Mouse (Mus musculus) heart, embryonic 11.5 days (tissue): ENCODE results near the gene Ttpal. TPM values are rescaled to one million over a fixed set of nuclear protein-coding genes. Genes with fewer than 3 reads are reported as not detected.
"Not testable (repeated sequence)": the region's sequence is repeated elsewhere in the genome, so short reads cannot be mapped to it uniquely, and the experiment has no call there.

Experiments
- ATAC-seq: fragments of 200-750 bp; cut with Nextera tagmentation; replicated peaks from 2 replicates; pipeline ENCODE4 v1.8.0; 2017; ENCODE audit warnings: moderate library complexity; ENCODE audit not compliant: insufficient number of reproducible peaks, low FRiP score, low TSS enrichment
- H3K27ac ChIP-seq: fragments of 300-500 bp; sonication (generic); 2 replicates; pipeline ENCODE4 v1.5.1; 2014; ENCODE audit warnings: mild to moderate bottlenecking, low read depth, low read length
- H3K27me3 ChIP-seq: fragments of 300-500 bp; sonication (generic); 2 replicates; pipeline ENCODE4 v1.6.1; 2014; ENCODE audit warnings: mild to moderate bottlenecking, low read length, mixed read lengths; ENCODE audit not compliant: control insufficient read depth, insufficient read depth
- H3K36me3 ChIP-seq: fragments of 300-500 bp; sonication (generic); 2 replicates; pipeline ENCODE4 v1.6.1; 2014; ENCODE audit warnings: mild to moderate bottlenecking, low read length, moderate library complexity, mixed read lengths; ENCODE audit not compliant: control insufficient read depth, insufficient read depth
- H3K4me1 ChIP-seq: fragments of 300-500 bp; sonication (generic); 2 replicates; pipeline ENCODE4 v1.6.1; 2014; ENCODE audit warnings: low read length; ENCODE audit not compliant: control insufficient read depth, insufficient read depth
- H3K4me2 ChIP-seq: fragments of 300-500 bp; sonication (generic); 2 replicates; pipeline ENCODE4 v1.6.1; 2014; ENCODE audit warnings: mild to moderate bottlenecking, moderate library complexity
- H3K4me3 ChIP-seq: fragments of 300-500 bp; sonication (generic); 2 replicates; pipeline ENCODE4 v1.5.1; 2014; ENCODE audit warnings: low read depth, low read length
- H3K9ac ChIP-seq: fragments of 300-500 bp; sonication (generic); 2 replicates; pipeline ENCODE4 v1.6.1; 2014; ENCODE audit warnings: mild to moderate bottlenecking, low read depth, low read length, moderate library complexity
- H3K9me3 ChIP-seq: fragments of 300-500 bp; sonication (generic); replicated peaks from 2 replicates; pipeline ENCODE4 v1.6.1; 2016; ENCODE audit warnings: low read length; ENCODE audit not compliant: control insufficient read depth
- WGBS: fragments of 180-500 bp; shearing (Covaris S2); extraction: QIAGEN DNeasy Blood & Tissue Kit; methylation state at CpG from one replicate; pipeline ENCODE4 v1.1.7; 2014; ENCODE audit not compliant: insufficient replicate concordance; 5-methylcytosine and 5-hydroxymethylcytosine counted together
- polyA plus RNA-seq: library from polyadenylated mRNA; unstranded; fragments of >200 nt; fragmentation: Nextera tagmentation; extraction: Ambion mirVana; gene quantifications from 2 replicates; pipeline ENCODE4 v1.2.1, GENCODE M21; 2014

Ttpal gene
- polyA plus RNA-seq, 1 experiment from 2014 or later, result 28.2 TPM

DNA sequence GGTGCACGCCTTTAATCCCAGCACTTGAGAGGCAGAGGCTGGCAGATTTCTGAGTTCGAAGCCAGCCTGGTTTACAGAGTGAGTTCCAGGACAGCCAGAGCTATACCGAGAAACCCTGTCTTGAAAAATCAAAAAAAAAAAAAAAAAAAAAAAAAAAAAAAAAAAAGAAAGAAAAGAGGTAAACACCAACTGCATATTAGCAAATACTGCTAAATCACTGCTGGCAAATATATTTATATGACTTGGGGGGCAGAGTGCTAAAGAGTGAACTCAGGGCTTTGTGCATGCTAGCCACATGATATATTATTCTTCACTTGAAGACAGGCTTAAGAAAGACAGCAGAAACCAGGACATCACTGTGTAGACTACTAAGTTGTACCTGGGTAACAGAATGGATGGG lies 19.3 kb downstream of the Ttpal start:
- not testable (repeated sequence) for H3K9ac ChIP-seq, ATAC-seq, H3K4me2 ChIP-seq, H3K4me1 ChIP-seq, H3K4me3 ChIP-seq, H3K27ac ChIP-seq, H3K27me3 ChIP-seq, H3K9me3 ChIP-seq
- H3K36me3 ChIP-seq, result peaks cover 33% of the 10 kb centered on the region
- 96% methylated on average over 3 of the region's 3 CpGs for WGBS

DNA sequence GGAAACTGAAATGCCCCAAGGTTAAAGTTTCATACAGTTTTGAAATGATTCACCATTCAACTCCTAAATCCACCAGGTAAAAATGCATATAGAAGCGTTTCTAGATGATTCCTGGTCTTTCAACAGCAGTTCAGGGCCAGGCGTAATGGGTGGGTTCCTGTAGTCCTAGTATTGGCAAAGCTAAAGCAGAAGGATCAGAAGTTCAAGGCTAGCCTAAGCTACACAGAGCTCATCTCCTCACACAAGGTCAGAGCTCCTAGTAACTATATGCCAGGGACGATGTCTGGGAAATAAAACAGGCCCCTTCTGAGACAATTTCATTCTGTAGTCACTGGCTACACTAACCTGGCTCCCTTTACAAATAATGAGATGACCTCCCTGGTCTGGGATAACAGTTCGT lies 29.1 kb downstream of the Ttpal start:
- Histone ChIP-seq H3K4me3 (no peak overlapping the region), H3K27ac (no peak overlapping the region), H3K4me2 (no peak overlapping the region), H3K9ac (no peak overlapping the region), H3K36me3 (peaks cover 52% of the 10 kb centered on the region), H3K9me3 (no peaks in the 10 kb centered on the region), H3K27me3 (no peaks in the 10 kb centered on the region), H3K4me1 (no peaks in the 10 kb centered on the region)
- WGBS, result 95% methylated on average over 4 of the region's 4 CpGs
- ATAC-seq, result no peak

DNA sequence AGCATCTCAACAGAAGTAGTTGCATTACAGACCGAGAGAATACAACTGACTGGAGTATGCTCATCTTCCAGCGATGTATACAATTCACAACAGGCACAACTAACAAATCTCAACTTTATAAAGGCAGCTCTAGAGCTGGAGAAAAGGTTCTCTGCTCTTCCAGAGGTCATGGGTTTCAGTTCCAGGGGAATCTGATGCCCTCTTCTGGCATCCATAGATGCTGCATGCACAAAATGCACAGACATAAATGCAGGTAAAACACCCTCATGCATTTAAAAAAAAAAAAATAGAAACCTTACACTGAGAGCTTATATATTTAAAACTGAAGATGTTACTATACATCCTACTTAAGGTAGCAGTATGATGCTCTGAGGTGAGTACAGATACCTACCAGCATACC lies 29.6 kb downstream of the Ttpal start:
- no peak overlapping the region for H3K27ac ChIP-seq
- H3K27me3 ChIP-seq, result no peaks in the 10 kb centered on the region
- H3K4me3 ChIP-seq, result no peak overlapping the region
- no peak for ATAC-seq
- 89% methylated on average over 2 of the region's 2 CpGs for WGBS
- H3K4me1 ChIP-seq, result no peaks in the 10 kb centered on the region
- peaks cover 47% of the 10 kb centered on the region for H3K36me3 ChIP-seq
- H3K9ac ChIP-seq, result no peak overlapping the region
- no peak overlapping the region for H3K4me2 ChIP-seq
- no peaks in the 10 kb centered on the region for H3K9me3 ChIP-seq

DNA sequence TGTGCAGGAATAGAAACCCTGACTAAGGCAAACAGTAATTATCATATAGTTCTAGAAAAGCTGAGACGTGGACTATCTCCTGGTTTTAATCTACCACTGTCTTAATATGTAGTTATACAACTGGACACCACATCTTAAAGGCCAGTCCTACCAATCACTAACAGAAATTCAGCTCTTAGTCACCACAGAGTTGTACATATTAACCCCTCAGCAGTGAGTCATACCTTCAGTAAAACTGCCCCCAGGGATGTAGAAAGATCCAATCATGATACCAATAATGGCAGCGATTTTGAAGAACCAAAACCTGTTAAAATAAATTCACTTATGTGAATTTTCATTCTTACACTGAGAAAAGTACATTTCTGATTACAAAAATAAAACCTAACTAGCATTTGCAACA lies 32.1 kb downstream of the Ttpal start:
- H3K36me3 ChIP-seq, result peaks cover 28% of the 10 kb centered on the region
- ATAC-seq, result no peak
- 90% methylated on average over 2 of the region's 2 CpGs for WGBS

DNA sequence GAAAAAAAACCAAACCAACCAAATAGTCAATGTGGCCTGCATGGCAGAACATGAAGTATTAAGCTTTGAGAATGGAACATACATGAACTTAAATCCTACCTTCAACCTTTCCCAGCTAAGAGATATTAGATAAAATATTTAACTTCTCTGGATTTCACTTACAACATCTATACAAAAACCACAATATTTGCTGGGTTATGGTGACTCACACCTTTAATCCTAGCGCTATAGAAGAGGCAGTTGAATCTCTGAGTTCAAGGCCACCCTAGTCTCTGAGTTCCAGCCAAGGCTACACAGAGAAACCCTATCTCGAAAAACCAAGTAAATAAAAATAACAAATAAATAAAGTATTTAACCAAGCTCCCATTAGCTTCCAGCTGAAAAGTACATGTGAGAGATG lies 33.9 kb downstream of the Ttpal start:
- ATAC-seq, result no peak
- no peak overlapping the region for H3K4me2 ChIP-seq
- no peaks in the 10 kb centered on the region for H3K27me3 ChIP-seq
- H3K27ac ChIP-seq, result no peak overlapping the region
- no peak overlapping the region for H3K4me3 ChIP-seq
- no peaks in the 10 kb centered on the region for H3K9me3 ChIP-seq
- peaks cover 36% of the 10 kb centered on the region for H3K4me1 ChIP-seq
- no peak overlapping the region for H3K9ac ChIP-seq
- 94% methylated on average over 2 of the region's 2 CpGs for WGBS
- H3K36me3 ChIP-seq, result peaks cover 22% of the 10 kb centered on the region

More for the DNA sequence above, 32.1 kb downstream of the Ttpal start:
- Histone ChIP-seq H3K4me3 (no peak overlapping the region), H3K4me1 (peaks cover 21% of the 10 kb centered on the region), H3K9ac (no peak overlapping the region), H3K4me2 (no peak overlapping the region), H3K9me3 (no peaks in the 10 kb centered on the region), H3K27ac (no peak overlapping the region), H3K27me3 (no peaks in the 10 kb centered on the region)

DNA sequence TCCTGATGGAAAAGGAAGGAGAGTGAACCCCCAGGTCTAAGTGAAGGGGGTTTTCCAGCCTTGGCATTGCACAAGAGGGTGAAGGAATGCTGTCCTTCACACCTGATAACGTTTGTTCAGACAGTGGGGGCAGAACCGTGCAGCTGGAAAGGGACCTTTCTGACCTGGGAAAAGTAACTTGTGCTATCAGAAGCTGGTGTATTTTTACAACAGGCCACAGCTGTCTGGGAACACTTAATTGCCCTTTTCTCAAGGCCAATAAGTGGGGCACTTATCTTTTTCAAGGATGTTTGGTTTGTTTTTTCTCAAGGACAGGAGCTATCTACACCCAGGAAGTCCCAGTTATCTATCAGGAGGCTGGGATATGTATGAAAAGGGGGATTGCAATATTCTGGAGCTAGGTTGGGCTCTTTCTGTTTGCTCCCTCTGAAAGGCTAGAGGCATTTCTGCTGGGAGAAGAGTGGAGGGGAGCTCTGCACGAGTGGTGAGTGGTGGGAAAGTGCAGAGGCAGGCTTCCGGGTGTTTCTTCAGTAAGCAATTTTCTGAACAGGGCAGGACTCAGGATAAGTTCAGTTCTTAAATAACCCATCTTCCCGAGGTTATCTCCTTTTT lies 35.6 kb downstream of the Ttpal start:
- no peak for ATAC-seq
- peak overlapping the region; percentile 32 for H3K4me2 ChIP-seq
- no peak overlapping the region for H3K9ac ChIP-seq
- WGBS, result 13% methylated on average over 5 of the region's 5 CpGs
- peaks cover 11% of the 10 kb centered on the region for H3K36me3 ChIP-seq
- H3K9me3 ChIP-seq, result no peaks in the 10 kb centered on the region
- peaks cover 47% of the 10 kb centered on the region for H3K4me1 ChIP-seq
- H3K27me3 ChIP-seq, result no peaks in the 10 kb centered on the region
- H3K4me3 ChIP-seq, result no peak overlapping the region
- H3K27ac ChIP-seq, result peak overlapping the region; percentile 65

DNA sequence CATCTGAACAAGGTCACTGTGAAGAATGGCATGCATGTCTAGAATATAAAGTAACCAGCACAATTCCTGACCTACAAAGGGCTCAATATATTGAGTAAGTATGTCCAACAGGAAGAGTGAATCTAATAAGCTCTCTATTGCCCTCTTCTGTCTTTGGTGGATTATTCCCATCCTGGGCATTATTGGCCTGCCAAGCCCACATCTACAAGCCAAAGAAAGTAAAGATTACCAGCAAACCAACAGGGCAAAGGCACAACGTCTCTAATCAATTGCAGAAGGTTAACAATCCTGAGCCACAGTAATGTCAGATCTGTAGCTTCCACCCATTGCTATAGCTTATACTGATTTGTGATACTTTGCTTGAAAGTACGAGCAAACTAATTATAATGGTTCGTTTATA lies 38.4 kb downstream of the Ttpal start:
- H3K9ac ChIP-seq, result no peak overlapping the region
- no peak overlapping the region for H3K27ac ChIP-seq
- 82% methylated on average over 3 of the region's 3 CpGs for WGBS
- peaks cover 53% of the 10 kb centered on the region for H3K4me1 ChIP-seq
- no peak for ATAC-seq
- H3K27me3 ChIP-seq, result no peaks in the 10 kb centered on the region
- no peaks in the 10 kb centered on the region for H3K9me3 ChIP-seq
- H3K36me3 ChIP-seq, result peaks cover 4% of the 10 kb centered on the region
- H3K4me3 ChIP-seq, result no peak overlapping the region
- peak overlapping the region; percentile 14 for H3K4me2 ChIP-seq

DNA sequence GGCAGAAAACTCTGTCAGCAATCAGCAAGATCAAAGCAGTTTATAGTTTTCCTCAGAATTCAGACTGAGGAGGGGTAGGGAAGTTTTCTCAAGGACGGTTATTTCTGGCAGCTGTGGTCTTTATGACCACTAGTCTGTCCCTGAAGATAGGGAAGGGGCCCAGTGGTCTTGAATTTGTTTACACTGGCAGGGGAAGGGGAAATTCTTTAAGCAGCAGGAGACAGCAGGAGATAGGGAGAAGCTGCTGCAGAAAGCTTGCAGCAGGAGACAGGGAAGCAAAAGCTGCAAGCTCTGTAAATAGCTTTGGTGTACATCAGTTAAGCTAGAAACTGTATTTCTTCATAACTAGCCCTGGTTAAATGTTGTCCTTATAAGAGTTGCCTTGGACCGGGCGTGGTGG lies 39.6 kb downstream of the Ttpal start:
- Histone ChIP-seq H3K9me3 (no peaks in the 10 kb centered on the region), H3K9ac (peak overlapping the region; percentile 64), H3K27ac (peak overlapping the region; percentile 99), H3K4me3 (peak overlapping the region; percentile 88; the same call in 1 of the 2 replicates), H3K36me3 (peaks cover 4% of the 10 kb centered on the region), H3K27me3 (no peaks in the 10 kb centered on the region), H3K4me2 (peak overlapping the region; percentile 69), H3K4me1 (peaks cover 53% of the 10 kb centered on the region)
- 41% methylated on average over 3 of the region's 3 CpGs for WGBS
- ATAC-seq, result no peak
